Mouse (Mus musculus) right cerebral cortex, postnatal 4 days (tissue): Measurements from ENCODE around the gene Lyve1.

Experiments
- DNase-seq: peaks from one replicate; pipeline ENCODE4 v3.0.0-alpha.2; 2022

Gene Lyve1

GRCm38 (mm10) chr7:110851541-110852203 lies 11.4 kb downstream of the Lyve1 start:
- DNase-seq = no peak

- no peak for DNase-seq
These were observed 14.7 kb downstream of the Lyve1 start for GRCm38 (mm10) chr7:110848371-110848770.

GRCm38 (mm10) chr7:110847321-110847720 lies 15.7 kb downstream of the Lyve1 start:
- DNase-seq = no peak

- peak; percentile 94 for DNase-seq
These were observed 18.8 kb downstream of the Lyve1 start, which contains the start of gene Rnf141 for GRCm38 (mm10) chr7:110843916-110844874. TSS of gene Rnf141 (minus strand) at chr7:110844457.

GRCm38 (mm10) chr7:110840332-110840731 lies 22.7 kb downstream of the Lyve1 start:
- no peak for DNase-seq

GRCm38 (mm10) chr7:110834522-110834921 lies 28.5 kb downstream of the Lyve1 start:
- no peak for DNase-seq

GRCm38 (mm10) chr7:110834018-110834417 lies 29.0 kb downstream of the Lyve1 start:
- DNase-seq = no peak

- no peak for DNase-seq
These were observed 30.0 kb downstream of the Lyve1 start for GRCm38 (mm10) chr7:110833024-110833423.

- DNase-seq = no peak
These were observed 38.8 kb downstream of the Lyve1 start for GRCm38 (mm10) chr7:110823995-110824953.

GRCm38 (mm10) chr7:110823593-110823992 lies 39.4 kb downstream of the Lyve1 start:
- DNase-seq = no peak

GRCm38 (mm10) chr7:110823076-110823475 lies 40.0 kb downstream of the Lyve1 start:
- no peak for DNase-seq

- DNase-seq = no peak
These were observed 41.0 kb downstream of the Lyve1 start for GRCm38 (mm10) chr7:110822055-110822454.

GRCm38 (mm10) chr7:110821653-110822052 lies 41.4 kb downstream of the Lyve1 start:
- no peak for DNase-seq

GRCm38 (mm10) chr7:110821068-110821467 lies 42.0 kb downstream of the Lyve1 start:
- no peak for DNase-seq

GRCm38 (mm10) chr7:110818787-110819350 lies 44.2 kb downstream of the Lyve1 start:
- DNase-seq = no peak

- no peak for DNase-seq
These were observed 44.8 kb downstream of the Lyve1 start for GRCm38 (mm10) chr7:110818206-110818605.

GRCm38 (mm10) chr7:110816037-110816436 lies 47.0 kb downstream of the Lyve1 start:
- no peak for DNase-seq

- DNase-seq = no peak
These were observed 49.1 kb downstream of the Lyve1 start for GRCm38 (mm10) chr7:110813983-110814382.

- DNase-seq = no peak
These were observed 51.5 kb downstream of the Lyve1 start for GRCm38 (mm10) chr7:110811529-110811928.

GRCm38 (mm10) chr7:110810995-110811394 lies 52.0 kb downstream of the Lyve1 start:
- no peak for DNase-seq

- DNase-seq = no peak
These were observed 53.2 kb downstream of the Lyve1 start for GRCm38 (mm10) chr7:110809585-110810557.
